9 mouse cellular contexts compared by ENCODE assay signal in the genomic region with DNA sequence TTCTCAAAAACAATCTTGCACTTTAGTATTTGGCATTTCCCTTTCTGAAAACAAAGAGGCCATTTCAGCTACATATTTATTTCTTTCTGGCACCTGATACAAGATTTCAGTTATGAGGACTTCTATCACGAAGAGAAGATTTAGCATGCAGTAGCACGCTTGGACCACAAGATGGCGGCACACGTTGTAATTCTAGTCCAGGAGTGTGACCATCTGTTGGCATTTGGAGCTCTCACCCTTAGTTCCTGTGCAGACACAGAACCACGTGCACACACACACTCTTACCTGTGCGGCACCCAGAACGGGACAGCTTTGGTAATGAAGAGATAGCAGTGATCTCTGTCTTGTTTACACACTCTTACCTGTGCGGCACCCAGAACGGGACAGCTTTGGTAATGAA. TPM values are rescaled to one million over a fixed set of nuclear protein-coding genes. Genes with fewer than 3 reads are reported as not detected.
A peak's percentile ranks its signal among the peaks of the same experiment; 100 is the strongest.
DNase-seq lines count a peak whose midpoint lies in the region; ATAC-seq and TF ChIP-seq lines count a peak whose summit lies in the region.
"Had no signal": no experiment of that assay in that cellular context is flagged by ENCODE, and none has a peak within 500 bp of the region (broad histone marks: within the 10 kb centered on the region; RNA-seq: fewer than 3 reads in every experiment).

No protein-coding gene starts in this region.

- WGBS in liver, adult 2 months, result 38% methylated on average over 9 of the region's 9 CpGs
- WGBS in liver, embryonic 12.5 days (ENCODE audit: insufficient replicate concordance), result 32% methylated on average over 9 of the region's 9 CpGs
- 24% methylated on average over 9 of the region's 9 CpGs for WGBS in cerebellum, adult 2 months

- TF ChIP-seq POLR2A in liver, adult 2 months (IDR thresholded peaks at IDR 0.05; ENCODE audit: extremely low read depth, insufficient read depth, low read length), result no peak
- TF ChIP-seq POLR2A in cerebellum, adult 2 months (IDR thresholded peaks at IDR 0.05; ENCODE audit: borderline replicate concordance, insufficient read depth, low read length), result no peak

- intact Hi-C loops in left cerebral cortex, postnatal 36 days (cut with DNase I), result no loop called here

- H3K79me2 ChIP-seq in liver, adult 2 months (ENCODE audit: control insufficient read depth, insufficient read depth, low read length), result no peaks in the 10 kb centered on the region

- H3K4me2 ChIP-seq in liver, embryonic 12.5 days, result no peak overlapping the region

- no peaks in the 10 kb centered on the region for H3K9me3 ChIP-seq in liver, embryonic 12.5 days (replicated peaks)

- H3K27ac ChIP-seq in liver, adult 2 months (replicated peaks; ENCODE audit: insufficient read depth, low read depth, low read length), result no peak overlapping the region
- H3K27ac ChIP-seq in liver, embryonic 12.5 days, result no peak overlapping the region
- H3K27ac ChIP-seq in cerebellum, adult 2 months (ENCODE audit: insufficient read depth, low read length), result no peak overlapping the region

- TF ChIP-seq CTCF in liver, adult 2 months (IDR thresholded peaks at IDR 0.05; ENCODE audit: low read depth, low read length), result peak; percentile 66
- TF ChIP-seq CTCF in cerebellum, adult 2 months (IDR thresholded peaks at IDR 0.05; ENCODE audit: borderline replicate concordance, insufficient read depth, low read depth, low read length), result peak; percentile 86; the same call in 1 of the 2 replicates

- no peaks in the 10 kb centered on the region for H3K27me3 ChIP-seq in liver, adult 2 months (ENCODE audit: control insufficient read depth, insufficient read depth, low read length)
- no peaks in the 10 kb centered on the region for H3K27me3 ChIP-seq in liver, embryonic 12.5 days (replicated peaks)
- no peaks in the 10 kb centered on the region for H3K27me3 ChIP-seq in cerebellum, adult 2 months (ENCODE audit: control insufficient read depth, insufficient read depth, low read length)

- H3K36me3 ChIP-seq in liver, adult 2 months (ENCODE audit: control insufficient read depth, insufficient read depth, low read length), result peaks cover 16% of the 10 kb centered on the region
- no peaks in the 10 kb centered on the region for H3K36me3 ChIP-seq in liver, embryonic 12.5 days

- DNase-seq in liver, adult 2 months (ENCODE audit: extremely low read depth, low read depth, low spot score), result peak; percentile 45
- peak; percentile 79 for DNase-seq in R1 (ENCODE audit: low read depth, low spot score)
- DNase-seq in cerebellum, adult 2 months, result peak; percentile 80 to 85
- DNase-seq in left cerebral cortex, postnatal 36 days (ENCODE audit: low spot score in 2 of 2), result peak; percentile 41 to 49
- peak; percentile 77 for DNase-seq in retina, postnatal 1 day
- no peak for DNase-seq in yolk sac, embryonic 10.5 days (ENCODE audit: low spot score)

- no peak overlapping the region for H3K9ac ChIP-seq in liver, adult 2 months (ENCODE audit: low read depth, low read length)
- no peak overlapping the region for H3K9ac ChIP-seq in liver, embryonic 12.5 days

- H3K4me1 ChIP-seq in liver, adult 2 months (ENCODE audit: control insufficient read depth, insufficient read depth, low read length), result peaks cover 7% of the 10 kb centered on the region; the same call in 1 of the 2 replicates
- no peaks in the 10 kb centered on the region for H3K4me1 ChIP-seq in liver, embryonic 12.5 days
- no peaks in the 10 kb centered on the region; the same call in 1 of the 2 replicates for H3K4me1 ChIP-seq in cerebellum, adult 2 months (ENCODE audit: control insufficient read depth, insufficient read depth, low read length)

- H3K4me3 ChIP-seq in liver, adult 2 months (ENCODE audit: insufficient read depth, low read depth, low read length), result no peak overlapping the region
- H3K4me3 ChIP-seq in liver, embryonic 12.5 days, result no peak overlapping the region
- no peak overlapping the region for H3K4me3 ChIP-seq in cerebellum, adult 2 months (replicated peaks; ENCODE audit: insufficient read depth, low read depth, low read length)
- H3K4me3 ChIP-seq: myocyte had no signal

- ATAC-seq in liver, embryonic 12.5 days, result no peak
- ATAC-seq in granulocyte monocyte progenitor cell, adult 5-6 weeks (replicated peaks; ENCODE audit: poor library complexity, severe bottlenecking), result peak; percentile 50; the same call in 1 of the 2 replicates

RNA-seq across cellular contexts. Expression of a gene that starts 25.4 kb away (rescaled TPM):
- 3.9 and 4.7 TPM in 2 replicates for total RNA-seq in liver, adult 2 months (2014; rRNA removed)
- polyA plus RNA-seq in liver, adult 2 months (2012; rRNA removed), result 2.6 and 2.8 TPM in 2 replicates
- 0.02 and 0.07 TPM in 2 replicates for polyA plus RNA-seq in liver, embryonic 12.5 days (2016; fragmentation: Nextera tagmentation; extraction: Ambion mirVana)
- polyA plus RNA-seq in cerebellum, adult 2 months (2012; rRNA removed), result 1.1 TPM in 2 replicates
- not detected in 2 replicates for total RNA-seq in granulocyte monocyte progenitor cell, adult 5-6 weeks (2014; fragmentation: Nextera tagmentation)
- total RNA-seq in granulocyte monocyte progenitor cell, adult 5-6 weeks (2017), result not detected in 2 replicates
- 1 to 10 TPM; 1.9 to 2.9 TPM for total RNA-seq in left cerebral cortex, postnatal 36 days (2021)
- polyA plus RNA-seq: myocyte had no signal

RNA-seq across cellular contexts. Expression of a gene that starts 37.5 kb away (rescaled TPM):
- total RNA-seq in liver, adult 2 months (2014; rRNA removed), result 0.07 TPM in 1 of 2 replicates, not detected in the other
- 0.05 and 0.21 TPM in 2 replicates for polyA plus RNA-seq in liver, adult 2 months (2012; rRNA removed)
- polyA plus RNA-seq in liver, embryonic 12.5 days (2016; fragmentation: Nextera tagmentation; extraction: Ambion mirVana), result 0.38 and 0.53 TPM in 2 replicates
- 40.4 and 41.4 TPM in 2 replicates for polyA plus RNA-seq in cerebellum, adult 2 months (2012; rRNA removed)
- not detected in 2 replicates for total RNA-seq in granulocyte monocyte progenitor cell, adult 5-6 weeks (2014; fragmentation: Nextera tagmentation)
- not detected in 2 replicates for total RNA-seq in granulocyte monocyte progenitor cell, adult 5-6 weeks (2017)
- total RNA-seq in left cerebral cortex, postnatal 36 days (2021), result 10 to 100 TPM; 87.6 to 97.2 TPM

RNA-seq across cellular contexts. Expression of a gene that starts 59.3 kb away (rescaled TPM):
- total RNA-seq in liver, adult 2 months (2014; rRNA removed), result 0.20 and 0.28 TPM in 2 replicates
- 0.11 and 0.17 TPM in 2 replicates for polyA plus RNA-seq in liver, adult 2 months (2012; rRNA removed)
- 0.66 and 0.78 TPM in 2 replicates for polyA plus RNA-seq in liver, embryonic 12.5 days (2016; fragmentation: Nextera tagmentation; extraction: Ambion mirVana)
- 206 and 213 TPM in 2 replicates for polyA plus RNA-seq in cerebellum, adult 2 months (2012; rRNA removed)
- total RNA-seq in granulocyte monocyte progenitor cell, adult 5-6 weeks (2014; fragmentation: Nextera tagmentation), result not detected in 2 replicates
- not detected in 2 replicates for total RNA-seq in granulocyte monocyte progenitor cell, adult 5-6 weeks (2017)
- total RNA-seq in left cerebral cortex, postnatal 36 days (2021), result 100 to 1,000 TPM in 1 of 2 experiments, 10 to 100 TPM in 1; 86.8 to 102 TPM
- polyA plus RNA-seq: myocyte had no signal

Comparison
In these comparisons a context has a peak if more than half of its experiments do, and no peak if none do; other contexts are left out.
1. RNA of a gene that starts 37.5 kb away (total RNA-seq): 87.6 to 97.2 TPM in left cerebral cortex, postnatal 36 days; 0.07 TPM in liver, adult 2 months and not detected in granulocyte monocyte progenitor cell, adult 5-6 weeks; every median in the first group is over 10 times any median in the second.
2. RNA of a gene that starts 59.3 kb away (total RNA-seq): 86.8 to 102 TPM in left cerebral cortex, postnatal 36 days; 0.20 to 0.28 TPM in liver, adult 2 months and not detected in granulocyte monocyte progenitor cell, adult 5-6 weeks; every median in the first group is over 10 times any median in the second.